Mouse (Mus musculus): ENCODE data around the gene Smarca2.

- TF ChIP-seq CTCF (IDR thresholded peaks at IDR 0.05; ENCODE audit: low read depth, low read length) (no peak), GATA1 (IDR thresholded peaks at IDR 0.05; ENCODE audit: borderline replicate concordance, low read length) (no peak), TAL1 (conservative IDR thresholded peaks at IDR 0.05; ENCODE audit: low read depth, low read length) (no peak)
These were observed 65.2 kb downstream of the Smarca2 start for GRCm38 (mm10) chr19:26670089-26670488.

Data from G1E (cell line).